Mouse (Mus musculus) embryo, embryonic 11 days (tissue): ENCODE data around the gene Cdc42ep1.
"Not testable (repeated sequence)": the region's sequence is repeated elsewhere in the genome, so short reads cannot be mapped to it uniquely, and the experiment has no call there.

ENCODE experiments used
- DNase-seq: peaks from one replicate; pipeline ENCODE4 v3.0.0-alpha.2; 2015

Cdc42ep1 gene

GRCm38 (mm10) chr15:78878792-78879516 is 36.5 kb downstream of the Cdc42ep1 start:
- not testable (repeated sequence) for DNase-seq

GRCm38 (mm10) chr15:78880432-78880831 is 38.0 kb downstream of the Cdc42ep1 start:
- no peak for DNase-seq

DNA sequence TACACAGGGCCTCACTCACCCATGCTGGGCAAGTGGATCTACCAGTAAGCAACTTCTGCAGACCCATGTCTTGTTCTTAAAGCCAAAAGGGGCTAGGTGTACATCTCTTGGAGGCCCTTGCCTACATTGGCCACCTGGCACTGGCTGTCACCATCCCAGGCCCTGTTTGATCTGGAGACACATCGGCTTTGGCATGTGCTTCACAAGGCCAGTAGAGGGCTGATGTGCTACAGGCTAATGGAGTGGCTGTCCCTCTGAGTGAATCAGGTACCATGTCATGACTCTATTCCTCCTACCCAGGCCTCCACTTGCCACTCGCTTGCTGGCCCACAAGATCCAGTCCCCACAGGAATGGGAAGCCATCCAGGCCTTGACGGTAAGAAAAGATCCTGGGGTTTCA is 39.4 kb downstream of the Cdc42ep1 start:
- no peak for DNase-seq

DNA sequence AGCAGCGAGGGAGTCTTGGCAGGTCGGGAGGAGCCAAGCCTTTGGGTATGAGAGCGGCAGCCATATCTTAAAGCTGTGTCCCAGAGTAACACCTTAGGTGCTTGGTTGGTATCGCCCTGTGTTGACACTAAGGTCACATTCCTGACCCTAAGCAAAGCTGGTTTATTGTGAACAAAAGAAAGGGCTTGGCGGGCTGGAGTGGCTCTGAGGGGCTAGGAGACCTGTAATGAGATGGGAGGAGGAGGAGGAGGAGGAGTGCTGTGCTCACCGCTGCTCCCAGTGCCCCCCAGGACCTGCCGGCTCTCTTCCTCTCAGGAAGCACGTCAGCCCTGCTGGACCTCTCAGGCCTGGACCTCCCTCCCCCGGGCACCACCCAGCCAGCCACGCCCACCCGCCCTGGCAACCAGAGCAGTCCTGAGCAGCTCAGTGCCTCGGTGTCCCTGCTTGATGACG is 47.0 kb downstream of the Cdc42ep1 start:
- DNase-seq: no peak

DNA sequence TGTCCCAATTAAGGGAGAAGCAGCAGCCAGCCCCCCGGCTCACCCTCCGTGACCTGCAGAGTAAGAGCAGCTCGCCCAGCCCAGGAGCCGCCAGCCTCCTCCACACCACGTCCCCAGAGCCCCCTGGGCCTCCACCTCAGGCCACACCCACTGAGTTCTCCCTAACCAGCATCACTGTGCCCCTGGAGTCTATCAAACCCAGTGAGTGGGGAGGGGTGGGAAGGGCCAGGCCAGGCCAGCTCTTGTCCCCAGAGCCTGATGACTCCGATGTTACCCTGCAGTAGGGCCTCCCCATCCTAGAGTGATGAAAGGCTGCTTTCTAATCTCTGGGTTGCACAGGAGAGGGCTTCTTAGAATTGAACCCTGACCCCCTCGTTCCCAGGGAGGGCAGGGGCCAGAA is 50.0 kb downstream of the Cdc42ep1 start:
- DNase-seq: no peak

GRCm38 (mm10) chr15:78894726-78895125 is 52.3 kb downstream of the Cdc42ep1 start:
- DNase-seq: no peak

- no peak for DNase-seq
Observed at GRCm38 (mm10) chr15:78895741-78896140, 53.3 kb downstream of the Cdc42ep1 start.

DNA sequence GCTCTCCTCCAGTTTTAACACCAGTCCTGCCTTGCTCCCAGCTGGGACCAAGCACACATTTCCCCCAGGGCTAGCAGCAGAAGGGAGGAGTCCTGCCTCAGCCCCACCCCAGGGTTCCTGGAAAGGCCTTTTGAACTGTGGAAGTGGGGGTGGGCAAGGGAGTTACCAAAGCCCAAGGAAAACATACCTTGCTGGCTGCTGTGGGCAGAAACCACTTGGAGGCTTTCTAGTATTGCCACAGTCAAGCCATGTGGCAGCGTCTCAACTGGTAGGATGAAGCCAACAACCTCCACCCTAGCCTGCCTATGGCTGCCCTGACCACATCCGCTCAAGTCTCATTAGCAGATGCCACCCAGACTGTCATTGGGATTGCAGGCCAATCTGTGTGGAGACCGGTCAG is 53.7 kb downstream of the Cdc42ep1 start:
- DNase-seq: no peak

DNA sequence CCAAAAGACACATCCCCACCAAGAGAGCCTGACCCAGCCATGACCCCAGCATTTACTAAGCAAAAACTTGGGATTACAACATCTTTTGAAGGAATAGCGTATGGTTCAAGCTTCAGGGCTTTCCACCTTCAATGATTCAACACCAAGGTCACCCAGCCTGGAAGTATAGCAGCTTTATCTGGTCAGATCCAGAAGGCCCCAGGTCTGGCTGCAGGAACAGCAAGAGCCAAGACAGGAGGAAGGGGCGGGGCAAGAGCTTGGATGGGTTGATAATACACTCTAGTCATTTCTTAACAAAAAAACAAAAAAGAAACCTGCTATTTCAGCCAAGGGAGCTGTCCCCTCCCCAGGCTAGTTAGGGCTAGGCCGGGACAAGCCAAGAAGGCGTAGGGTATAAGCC is 55.1 kb downstream of the Cdc42ep1 start:
- no peak for DNase-seq

- DNase-seq: no peak
Observed at GRCm38 (mm10) chr15:78898507-78899001, 56.1 kb downstream of the Cdc42ep1 start.

DNA sequence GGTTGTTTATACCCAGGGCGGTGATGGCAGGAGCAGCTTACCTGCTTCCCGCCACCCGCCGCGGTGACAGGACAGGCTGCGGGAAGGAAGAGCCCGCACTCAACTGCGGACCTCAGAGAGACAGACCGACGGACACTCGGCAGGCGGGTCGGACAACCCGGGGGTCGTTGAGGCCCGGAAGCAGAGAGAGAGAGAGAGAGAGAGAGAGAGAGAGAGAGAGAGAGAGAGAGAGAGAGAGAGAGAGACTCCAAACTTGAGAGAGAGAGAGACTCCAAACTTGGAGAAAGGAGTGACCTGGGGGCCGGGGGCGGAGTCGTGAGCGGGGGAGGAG is 57.0 kb downstream of the Cdc42ep1 start, which contains the start of gene Gm49510:
Gene Gm49510 (plus strand): TSS at position 259 of the 331 bp plus-strand sequence.
- DNase-seq: no peak

DNA sequence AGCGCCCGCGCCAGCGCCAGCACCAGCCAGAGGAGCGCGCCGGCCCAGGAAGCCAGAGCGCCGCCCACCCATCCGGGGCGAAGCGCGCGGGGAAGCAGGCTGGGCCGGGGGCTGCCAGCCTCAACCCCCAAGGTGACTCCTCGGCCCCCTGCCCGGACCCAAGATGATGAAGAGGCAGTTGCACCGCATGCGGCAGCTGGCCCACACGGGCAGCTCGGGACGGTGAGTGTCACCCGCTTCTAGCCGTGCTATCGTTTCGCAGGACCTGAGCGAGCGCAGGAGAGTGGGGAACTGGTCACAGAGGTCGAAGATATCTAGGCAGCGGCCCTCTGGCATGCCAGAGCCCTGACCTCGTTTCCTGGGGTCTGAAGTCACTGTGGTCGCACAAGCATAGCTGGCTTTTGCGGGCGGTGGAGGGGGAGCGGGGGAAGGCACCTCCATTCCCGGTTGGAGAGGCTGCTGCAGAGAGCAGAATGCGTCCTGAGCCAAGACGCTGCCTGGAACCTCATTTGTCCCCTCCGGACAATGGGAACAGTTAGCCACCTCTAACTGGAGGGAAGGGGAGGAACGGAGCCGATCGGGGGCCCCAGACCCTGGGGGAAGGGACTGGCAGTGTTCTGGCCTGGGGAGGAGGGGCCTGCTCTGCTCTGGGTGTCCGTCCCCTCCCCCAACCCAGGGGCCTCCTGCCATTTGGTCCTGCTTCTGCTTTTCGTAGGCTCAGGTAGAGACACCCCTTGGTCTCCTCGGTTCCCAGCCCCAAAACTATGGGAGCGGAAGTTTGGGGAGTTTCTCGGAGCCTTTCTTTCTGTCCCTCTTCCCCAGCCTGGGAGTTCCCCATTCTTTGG is 57.5 kb downstream of the Cdc42ep1 start, which contains the start of gene Sh3bp1:
Gene Sh3bp1 (plus strand): TSS at position 29 of the 845 bp plus-strand sequence.
- peak; percentile 86 for DNase-seq
